10 mouse cellular contexts compared by ENCODE assay signal in the genomic region with DNA sequence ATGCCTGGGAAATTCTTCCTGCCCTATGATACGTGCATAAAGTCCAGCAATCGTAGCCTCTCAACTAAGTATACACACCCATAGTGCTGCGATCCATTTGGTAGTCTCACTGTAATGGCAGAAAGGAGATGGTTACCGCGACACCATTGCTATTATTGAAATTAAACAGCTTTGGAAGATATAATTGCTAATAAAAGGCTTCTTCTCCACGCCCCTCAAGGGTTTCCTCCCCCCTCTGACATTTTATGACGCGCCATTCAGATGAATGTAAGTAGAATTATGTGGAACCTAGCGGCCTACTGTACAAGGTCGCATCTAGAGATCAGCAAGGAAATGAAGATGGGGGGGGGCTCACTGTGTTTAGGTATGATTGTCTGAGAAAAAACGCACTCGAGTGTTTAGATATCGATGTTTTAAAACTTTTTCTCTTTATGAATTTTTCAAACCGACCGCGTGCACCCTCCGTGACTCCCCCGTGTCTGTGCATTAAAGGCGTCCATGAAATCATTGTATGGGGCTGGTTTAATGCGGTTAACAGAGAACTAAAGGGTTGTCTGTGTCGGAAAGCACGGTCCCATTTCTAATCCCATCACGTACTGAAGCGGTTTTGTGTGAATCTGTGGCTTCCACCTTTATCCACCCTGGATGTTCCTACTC.
DNase-seq lines count a peak whose midpoint lies in the region; ATAC-seq lines count a peak whose summit lies in the region.
"Had no signal": no experiment of that assay in that cellular context is flagged by ENCODE, and none has a peak within 500 bp of the region (broad histone marks: within the 10 kb centered on the region; RNA-seq: fewer than 3 reads in every experiment).

No protein-coding gene starts in this region.

- H3K4me3 ChIP-seq in forebrain, embryonic 14.5 days (ENCODE audit: low read depth, low read length): peak overlapping the region; percentile 78
- H3K4me3 ChIP-seq in midbrain, embryonic 13.5 days (replicated peaks): peak overlapping the region; percentile 76
- H3K4me3 ChIP-seq: erythroblast, embryonic 14.5 days had no signal

- DNase-seq in Muller cell, postnatal 12 days (ENCODE audit: inconsistent ontology term): peak; percentile 69
- peak; percentile 70 for DNase-seq in cerebellum, adult 9-10 months
- peak; percentile 86 for DNase-seq in forebrain, embryonic 14.5 days (ENCODE audit: low spot score)
- no peak for DNase-seq in heart, postnatal 14 days
- DNase-seq in heart, postnatal 10 days: no peak
- DNase-seq in urinary bladder, postnatal 36 days (ENCODE audit: low spot score in 2 of 2): no peak
- DNase-seq: adrenal gland, postnatal 25 days; kidney, adult 11 months had no signal

- intact Hi-C loops in heart, postnatal 14 days (cut with DNase I): loop anchor here (5.0 kb wide), 2 partner anchors 628 to 1038 kb away; no protein-coding TSS in a partner anchor
- intact Hi-C loops in heart, postnatal 10 days (cut with DNase I): loop anchor here (10.0 kb wide), 1 partner anchor 1445 kb away; no protein-coding TSS in a partner anchor

- H3K4me1 ChIP-seq in forebrain, embryonic 14.5 days (ENCODE audit: control insufficient read depth, insufficient read depth, low read length): no peaks in the 10 kb centered on the region
- peaks cover 36% of the 10 kb centered on the region for H3K4me1 ChIP-seq in midbrain, embryonic 13.5 days (replicated peaks)

- no peaks in the 10 kb centered on the region for H3K9me3 ChIP-seq in forebrain, embryonic 14.5 days (replicated peaks; ENCODE audit: control insufficient read depth, low read length)
- H3K9me3 ChIP-seq in midbrain, embryonic 13.5 days: no peaks in the 10 kb centered on the region

- no peaks in the 10 kb centered on the region for H3K27me3 ChIP-seq in forebrain, embryonic 14.5 days (replicated peaks; ENCODE audit: control insufficient read depth, insufficient read depth, low read length)
- peaks cover 31% of the 10 kb centered on the region for H3K27me3 ChIP-seq in midbrain, embryonic 13.5 days

- H3K4me2 ChIP-seq in forebrain, embryonic 14.5 days (ENCODE audit: low read length): peak overlapping the region; percentile 86
- peak overlapping the region; percentile 74 for H3K4me2 ChIP-seq in midbrain, embryonic 13.5 days (replicated peaks)

- H3K36me3 ChIP-seq in forebrain, embryonic 14.5 days (ENCODE audit: control insufficient read depth, insufficient read depth, low read length): 0 out of 2 replicates have a peak, but pooled peaks cover 3% of the 10 kb centered on the region
- no peaks in the 10 kb centered on the region for H3K36me3 ChIP-seq in midbrain, embryonic 13.5 days

- no peak for ATAC-seq in forebrain, embryonic 14.5 days
- no peak for ATAC-seq in midbrain, embryonic 13.5 days

- H3K27ac ChIP-seq in forebrain, embryonic 14.5 days (ENCODE audit: low read depth, low read length): peak overlapping the region; percentile 100
- peak overlapping the region; percentile 100 for H3K27ac ChIP-seq in midbrain, embryonic 13.5 days

- H3K9ac ChIP-seq in forebrain, embryonic 14.5 days (ENCODE audit: low read length): peak overlapping the region; percentile 100
- H3K9ac ChIP-seq in midbrain, embryonic 13.5 days (replicated peaks): peak overlapping the region; percentile 93

- WGBS in forebrain, embryonic 14.5 days: 1% methylated on average over 24 of the region's 24 CpGs
- WGBS in midbrain, embryonic 13.5 days: 1% methylated on average over 24 of the region's 24 CpGs

Comparison
In these comparisons a context has a peak if more than half of its experiments do, and no peak if none do; other contexts are left out.
1. DNase-seq: peak in Muller cell, postnatal 12 days (single experiment), cerebellum, adult 9-10 months (single experiment) and forebrain, embryonic 14.5 days (single experiment); none in heart, postnatal 14 days (0 of 2), heart, postnatal 10 days (0 of 2) and urinary bladder, postnatal 36 days (0 of 2).